Mouse (Mus musculus): ENCODE measurements around the gene Mageh1. TPM values are rescaled to one million over a fixed set of nuclear protein-coding genes. Genes with fewer than 3 reads are reported as not detected.
"Not testable (repeated sequence)": the region's sequence is repeated elsewhere in the genome, so short reads cannot be mapped to it uniquely, and the experiment has no call there.

Mageh1 gene
- 112 and 113 TPM in 2 replicates for polyA plus RNA-seq (2014; fragmentation: Nextera tagmentation; extraction: Ambion mirVana)

DNA sequence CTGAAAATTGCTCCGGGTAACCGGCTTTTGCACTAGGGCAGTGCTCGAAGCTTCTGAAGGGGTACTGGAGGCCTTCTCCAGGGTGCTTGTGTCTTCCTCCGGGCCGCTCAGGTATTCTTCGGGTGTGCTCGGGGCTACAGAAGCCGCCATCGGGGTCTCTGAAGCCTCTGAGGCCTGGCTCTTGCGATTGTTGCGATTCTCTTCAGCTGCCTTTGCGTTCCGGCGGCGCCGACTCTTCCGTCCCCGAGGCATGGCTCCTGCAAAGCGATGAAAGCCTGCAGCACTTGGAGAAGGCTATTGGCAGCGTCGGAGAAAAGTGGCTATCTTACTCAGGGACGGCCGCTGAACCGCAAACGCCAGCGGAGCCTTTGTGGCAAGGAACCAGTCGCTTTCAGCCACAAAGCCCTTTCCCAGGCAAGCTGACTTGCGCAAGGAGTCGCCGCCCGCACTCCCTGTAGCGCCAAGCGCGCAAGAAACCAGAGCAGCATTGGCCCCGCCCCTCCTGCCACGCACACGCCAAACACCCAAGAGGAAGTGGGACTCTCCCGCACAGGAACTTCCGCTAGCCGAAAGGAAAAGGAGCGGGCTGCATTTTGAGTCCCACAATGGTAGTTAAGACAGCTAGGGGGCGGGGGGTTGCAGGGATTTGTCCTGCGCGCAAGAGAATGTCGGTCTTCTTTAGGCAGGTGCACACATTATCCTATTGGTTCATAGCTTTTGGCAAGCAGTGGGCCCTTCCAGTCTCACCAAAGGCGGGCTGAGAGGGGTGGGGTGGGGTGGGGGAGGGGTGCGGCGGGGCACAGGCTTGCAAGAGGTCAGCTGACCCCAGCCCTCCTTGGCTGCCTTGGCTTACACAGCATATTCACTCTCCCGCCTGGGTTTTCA is at the start of gene Mageh1:
Gene Mageh1, minus strand, starts transcription at position 489 of the 885 bp plus-strand sequence.
- Histone ChIP-seq H3K27ac (ENCODE audit: low read depth, low read length) (peak within 1 kb of the TSS; percentile 96), H3K4me3 (ENCODE audit: low read depth, low read length) (peak within 1 kb of the TSS; percentile 52), H3K4me1 (ENCODE audit: control insufficient read depth, insufficient read depth, low read length) (0 out of 2 replicates have a peak, but pooled peaks cover 3% of the 10 kb centered on the region), H3K27me3 (replicated peaks; ENCODE audit: control insufficient read depth, insufficient read depth, low read length) (no peaks in the 10 kb centered on the region), H3K4me2 (ENCODE audit: low read length) (peak within 1 kb of the TSS; percentile 62), H3K9me3 (replicated peaks; ENCODE audit: control insufficient read depth, low read length) (no peaks in the 10 kb centered on the region), H3K36me3 (ENCODE audit: control insufficient read depth, insufficient read depth, low read length) (no peaks in the 10 kb centered on the region), H3K9ac (ENCODE audit: low read length) (peak within 1 kb of the TSS; percentile 81)
- WGBS, result 26% methylated on average over 49 of the region's 49 CpGs
- DNase-seq (ENCODE audit: low spot score), result peak; percentile 95
- peak; percentile 94 for ATAC-seq

DNA sequence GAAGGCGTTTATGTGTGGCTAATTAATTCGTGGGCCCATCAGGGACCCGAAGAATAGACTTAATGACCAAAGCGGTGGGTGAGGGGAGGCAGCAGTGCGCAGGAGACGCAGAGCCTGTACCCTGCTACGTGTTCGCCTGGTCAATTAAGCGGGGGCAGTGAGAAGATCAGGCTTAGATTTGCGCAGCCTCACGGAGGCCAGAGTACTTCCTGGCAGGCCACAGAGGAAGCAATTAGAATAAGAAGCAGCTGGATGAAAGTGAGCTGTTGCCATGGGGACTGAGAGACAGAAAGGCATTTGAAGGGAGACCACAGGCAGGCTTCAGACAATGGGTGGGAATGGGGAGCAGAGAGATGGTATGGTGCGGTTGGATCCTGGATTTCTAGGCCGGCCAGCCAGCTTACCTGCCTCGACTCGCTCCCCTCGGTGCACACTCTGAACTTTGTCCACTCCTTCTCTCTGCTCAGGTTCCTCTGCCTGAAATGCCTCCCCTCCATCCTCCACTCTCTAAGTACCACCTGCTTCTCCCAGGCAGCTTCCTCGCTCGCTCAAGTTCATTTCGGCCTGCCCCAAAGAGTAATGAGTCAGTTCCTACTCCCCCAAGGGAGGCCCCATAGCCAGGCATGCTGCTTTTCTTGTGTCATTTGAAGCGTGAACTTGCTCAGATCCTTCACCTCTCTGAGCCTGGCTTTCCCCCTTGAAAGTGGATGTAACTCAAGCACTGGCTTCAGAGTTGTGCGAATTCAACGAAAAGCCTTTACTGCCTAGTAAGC is 783 bp upstream of the Mageh1 start:
- DNase-seq (ENCODE audit: low spot score); H3K9ac ChIP-seq (ENCODE audit: low read length); H3K36me3 ChIP-seq (ENCODE audit: control insufficient read depth, insufficient read depth, low read length); H3K9me3 ChIP-seq (replicated peaks; ENCODE audit: control insufficient read depth, low read length); H3K4me1 ChIP-seq (ENCODE audit: control insufficient read depth, insufficient read depth, low read length); H3K27me3 ChIP-seq (replicated peaks; ENCODE audit: control insufficient read depth, insufficient read depth, low read length): not testable (repeated sequence)
- peak; percentile 92 for ATAC-seq
- H3K27ac ChIP-seq (ENCODE audit: low read depth, low read length), result peak overlapping the region; percentile 96
- 35% methylated on average over 7 of the region's 22 CpGs for WGBS
- H3K4me3 ChIP-seq (ENCODE audit: low read depth, low read length), result peak overlapping the region; percentile 52
- H3K4me2 ChIP-seq (ENCODE audit: low read length), result peak overlapping the region; percentile 62

DNA sequence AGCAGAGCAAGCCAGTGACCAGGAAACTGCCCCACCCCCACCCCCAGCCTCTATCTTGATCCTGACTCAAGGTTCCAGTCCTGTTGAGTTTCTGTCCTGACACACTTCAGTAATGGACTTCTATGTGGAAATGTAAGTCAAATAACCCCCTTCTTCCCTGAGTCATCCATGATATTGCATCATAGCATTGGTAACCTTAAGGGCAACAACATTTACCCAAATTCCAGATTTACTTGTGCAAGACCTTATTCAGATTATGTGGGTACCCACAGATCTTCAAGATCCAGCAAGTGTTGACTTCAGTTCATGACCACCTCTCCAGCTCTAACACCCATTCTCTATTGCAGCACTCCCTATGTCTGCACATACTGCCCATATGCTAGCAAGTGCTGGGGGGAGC is 5.8 kb downstream of the Mageh1 start:
- H3K9me3 ChIP-seq (replicated peaks; ENCODE audit: control insufficient read depth, low read length); DNase-seq (ENCODE audit: low spot score); H3K4me2 ChIP-seq (ENCODE audit: low read length); H3K4me3 ChIP-seq (ENCODE audit: low read depth, low read length); H3K27me3 ChIP-seq (replicated peaks; ENCODE audit: control insufficient read depth, insufficient read depth, low read length); H3K9ac ChIP-seq (ENCODE audit: low read length); H3K4me1 ChIP-seq (ENCODE audit: control insufficient read depth, insufficient read depth, low read length); H3K36me3 ChIP-seq (ENCODE audit: control insufficient read depth, insufficient read depth, low read length); H3K27ac ChIP-seq (ENCODE audit: low read depth, low read length); ATAC-seq: not testable (repeated sequence)

DNA sequence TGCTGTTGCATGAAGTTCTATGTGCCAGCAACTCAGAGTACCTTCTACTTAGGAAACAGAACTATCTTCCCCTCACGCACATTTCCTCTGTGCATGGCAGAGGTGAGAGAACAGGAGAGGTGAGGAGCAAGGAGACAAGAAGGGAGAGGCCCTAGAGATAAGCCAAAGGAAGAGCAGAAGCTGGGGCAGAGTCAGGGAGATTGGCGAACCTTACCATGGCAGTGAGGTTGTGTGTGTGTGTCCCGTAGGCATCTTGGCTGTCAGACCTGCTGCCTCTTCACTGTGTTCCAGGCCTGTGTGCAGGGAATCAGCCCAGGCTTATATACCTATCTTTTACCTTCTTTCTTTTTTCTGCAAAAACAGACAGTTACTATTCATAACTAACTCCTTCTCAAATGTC is 11.7 kb downstream of the Mageh1 start:
- H3K36me3 ChIP-seq (ENCODE audit: control insufficient read depth, insufficient read depth, low read length); DNase-seq (ENCODE audit: low spot score); H3K4me2 ChIP-seq (ENCODE audit: low read length); ATAC-seq; H3K27me3 ChIP-seq (replicated peaks; ENCODE audit: control insufficient read depth, insufficient read depth, low read length); H3K9ac ChIP-seq (ENCODE audit: low read length); H3K27ac ChIP-seq (ENCODE audit: low read depth, low read length); H3K4me1 ChIP-seq (ENCODE audit: control insufficient read depth, insufficient read depth, low read length); H3K9me3 ChIP-seq (replicated peaks; ENCODE audit: control insufficient read depth, low read length); H3K4me3 ChIP-seq (ENCODE audit: low read depth, low read length): not testable (repeated sequence)
- WGBS, result 95% methylated on average over 3 of the region's 3 CpGs

DNA sequence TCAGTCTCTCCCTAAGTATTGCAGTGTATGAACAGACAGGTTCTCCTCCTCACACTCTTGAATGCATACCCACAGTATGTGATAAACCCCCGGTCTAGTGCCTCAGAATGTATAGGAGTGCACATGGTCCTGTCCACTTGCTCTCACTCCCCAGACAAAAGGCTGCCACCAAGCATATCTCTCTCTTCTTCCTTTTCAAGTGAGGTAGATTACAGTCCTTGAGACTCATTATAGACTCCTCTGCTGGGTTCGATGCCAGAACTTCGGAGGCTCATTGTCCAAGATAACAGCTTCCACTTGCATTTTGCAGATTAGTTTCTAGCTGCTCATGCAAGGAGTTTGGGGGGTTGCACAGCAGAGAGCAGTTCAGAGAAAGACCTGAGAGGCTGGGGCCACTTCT is 12.1 kb downstream of the Mageh1 start:
- DNase-seq (ENCODE audit: low spot score); H3K4me2 ChIP-seq (ENCODE audit: low read length); H3K4me1 ChIP-seq (ENCODE audit: control insufficient read depth, insufficient read depth, low read length); H3K9ac ChIP-seq (ENCODE audit: low read length); H3K9me3 ChIP-seq (replicated peaks; ENCODE audit: control insufficient read depth, low read length); H3K27ac ChIP-seq (ENCODE audit: low read depth, low read length); H3K36me3 ChIP-seq (ENCODE audit: control insufficient read depth, insufficient read depth, low read length); H3K27me3 ChIP-seq (replicated peaks; ENCODE audit: control insufficient read depth, insufficient read depth, low read length); ATAC-seq; H3K4me3 ChIP-seq (ENCODE audit: low read depth, low read length): not testable (repeated sequence)
- WGBS, result no CpG with 5 or more reads among the region's 3 CpGs

DNA sequence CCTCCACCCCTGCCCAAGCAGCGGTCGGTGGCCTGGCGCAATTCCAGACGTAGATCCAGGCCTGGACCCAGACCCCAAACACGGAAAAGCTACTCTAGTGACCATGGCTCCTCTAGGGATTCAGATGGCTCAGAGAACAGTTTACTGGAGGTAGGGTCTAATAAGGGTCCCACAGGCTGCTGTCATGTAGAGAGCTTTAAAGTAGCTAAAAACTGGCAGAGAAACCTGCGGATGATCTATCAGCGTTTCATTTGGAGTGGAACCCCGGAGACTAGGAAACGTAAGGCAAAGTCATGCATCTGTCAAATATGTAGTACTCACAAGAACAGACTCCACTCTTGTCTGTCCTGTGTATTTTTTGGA is 29.7 kb downstream of the Mageh1 start:
- 39% methylated on average over 9 of the region's 9 CpGs for WGBS
- Histone ChIP-seq H3K27me3 (replicated peaks; ENCODE audit: control insufficient read depth, insufficient read depth, low read length) (no peaks in the 10 kb centered on the region), H3K4me2 (ENCODE audit: low read length) (peak overlapping the region; percentile 52), H3K36me3 (ENCODE audit: control insufficient read depth, insufficient read depth, low read length) (no peaks in the 10 kb centered on the region), H3K4me1 (ENCODE audit: control insufficient read depth, insufficient read depth, low read length) (no peaks in the 10 kb centered on the region), H3K9me3 (replicated peaks; ENCODE audit: control insufficient read depth, low read length) (no peaks in the 10 kb centered on the region), H3K27ac (ENCODE audit: low read depth, low read length) (peak overlapping the region; percentile 65; the same call in 1 of the 2 replicates), H3K9ac (ENCODE audit: low read length) (peak overlapping the region; percentile 52), H3K4me3 (ENCODE audit: low read depth, low read length) (peak overlapping the region; percentile 51)
- ATAC-seq (no peak), DNase-seq (ENCODE audit: low spot score) (no peak)

DNA sequence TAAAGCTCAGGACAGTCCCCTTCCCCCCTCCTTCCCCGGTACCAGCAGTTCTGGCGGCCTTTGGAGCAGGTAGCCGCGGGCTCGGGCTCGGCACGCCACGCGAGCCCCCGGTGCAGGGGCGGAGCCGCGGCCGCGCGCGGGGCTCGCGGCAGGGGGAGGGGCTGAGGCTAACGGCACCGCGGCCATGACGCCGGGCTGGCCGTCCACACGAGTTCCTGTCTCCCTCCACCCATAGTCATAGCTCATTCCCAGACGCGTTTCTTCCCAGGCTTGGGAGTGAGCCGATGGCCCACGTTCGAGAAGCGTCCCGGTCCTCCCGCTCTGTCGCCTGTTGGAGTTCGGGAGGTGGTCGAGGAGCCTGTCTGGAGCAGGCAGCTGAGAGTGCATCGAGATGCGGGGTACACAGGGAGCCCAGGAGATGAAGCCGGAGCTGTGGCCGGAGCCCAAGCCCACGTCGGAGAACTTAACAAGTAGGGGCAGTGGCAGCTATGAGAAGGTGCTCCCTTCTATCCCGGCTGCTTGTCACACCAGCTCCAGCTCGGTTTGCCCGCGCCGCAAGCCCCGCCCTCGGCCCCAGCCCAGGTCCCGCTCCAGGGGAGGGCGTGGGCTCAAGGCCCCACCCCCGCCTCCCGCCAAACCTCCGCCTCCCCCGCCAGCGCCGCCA is 30.2 kb downstream of the Mageh1 start:
- DNase-seq (ENCODE audit: low spot score) (peak; percentile 51), ATAC-seq (peak; percentile 90)
- H3K36me3 ChIP-seq (ENCODE audit: control insufficient read depth, insufficient read depth, low read length), result no peaks in the 10 kb centered on the region
- H3K4me3 ChIP-seq (ENCODE audit: low read depth, low read length), result peak overlapping the region; percentile 51
- peak overlapping the region; percentile 52 for H3K9ac ChIP-seq (ENCODE audit: low read length)
- H3K9me3 ChIP-seq (replicated peaks; ENCODE audit: control insufficient read depth, low read length), result no peaks in the 10 kb centered on the region
- H3K27ac ChIP-seq (ENCODE audit: low read depth, low read length), result peak overlapping the region; percentile 65
- H3K4me1 ChIP-seq (ENCODE audit: control insufficient read depth, insufficient read depth, low read length), result no peaks in the 10 kb centered on the region
- peak overlapping the region; percentile 52 for H3K4me2 ChIP-seq (ENCODE audit: low read length)
- no peaks in the 10 kb centered on the region for H3K27me3 ChIP-seq (replicated peaks; ENCODE audit: control insufficient read depth, insufficient read depth, low read length)
- 38% methylated on average over 57 of the region's 58 CpGs for WGBS

DNA sequence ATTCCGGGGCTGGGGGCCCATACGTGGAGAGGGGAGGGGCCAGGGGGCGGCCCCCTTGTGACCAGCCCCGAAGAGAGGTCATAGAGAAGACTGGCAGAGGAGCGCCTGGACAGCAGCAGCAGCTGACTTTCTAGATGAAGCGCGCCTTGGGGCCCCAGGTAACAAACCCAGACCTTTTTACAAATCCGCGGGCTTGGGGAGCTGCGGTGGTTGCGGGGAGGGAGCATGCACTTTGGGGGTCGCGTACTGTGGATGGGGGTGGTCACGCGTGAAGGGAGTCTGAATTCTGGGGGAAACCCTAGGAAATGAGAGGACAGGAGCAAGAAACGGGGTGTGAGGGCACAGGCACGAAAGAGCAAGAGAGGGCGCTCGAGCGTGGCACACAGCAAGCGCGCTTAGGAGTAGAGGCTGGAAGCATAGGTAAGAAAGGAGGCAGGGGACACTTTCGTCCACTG is 31.0 kb downstream of the Mageh1 start, which contains the start of gene Usp51:
Gene Usp51, plus strand, starts transcription at position 83 of the 455 bp plus-strand sequence.
- H3K9ac ChIP-seq (ENCODE audit: low read length), result peak within 1 kb of the TSS; percentile 52
- WGBS, result 33% methylated on average over 23 of the region's 23 CpGs
- peak; percentile 83 for ATAC-seq

More for the DNA sequence above, 31.0 kb downstream of the Mageh1 start, which contains the start of gene Usp51:
- H3K4me1 ChIP-seq (ENCODE audit: control insufficient read depth, insufficient read depth, low read length), result no peaks in the 10 kb centered on the region
- H3K27me3 ChIP-seq (replicated peaks; ENCODE audit: control insufficient read depth, insufficient read depth, low read length), result no peaks in the 10 kb centered on the region
- no peaks in the 10 kb centered on the region for H3K36me3 ChIP-seq (ENCODE audit: control insufficient read depth, insufficient read depth, low read length)
- peak within 1 kb of the TSS; percentile 52 for H3K4me2 ChIP-seq (ENCODE audit: low read length)
- H3K27ac ChIP-seq (ENCODE audit: low read depth, low read length), result peak within 1 kb of the TSS; percentile 65
- no peaks in the 10 kb centered on the region for H3K9me3 ChIP-seq (replicated peaks; ENCODE audit: control insufficient read depth, low read length)
- peak within 1 kb of the TSS; percentile 51 for H3K4me3 ChIP-seq (ENCODE audit: low read depth, low read length)
- peak; percentile 64 for DNase-seq (ENCODE audit: low spot score)
